Mouse (Mus musculus): Measurements from ENCODE around the gene Cfap73. TPM values are rescaled to one million over a fixed set of nuclear protein-coding genes. Genes with fewer than 3 reads are reported as not detected.

The Cfap73 gene
- not detected for total RNA-seq (2018; cell fraction: chromatin; rRNA removed)
- total RNA-seq (2018; cell fraction: cytosol; rRNA removed): not detected
- not detected for total RNA-seq (2018; cell fraction: nucleus; rRNA removed)
- not detected in 3 replicates for polyA plus RNA-seq (2018)

DNA sequence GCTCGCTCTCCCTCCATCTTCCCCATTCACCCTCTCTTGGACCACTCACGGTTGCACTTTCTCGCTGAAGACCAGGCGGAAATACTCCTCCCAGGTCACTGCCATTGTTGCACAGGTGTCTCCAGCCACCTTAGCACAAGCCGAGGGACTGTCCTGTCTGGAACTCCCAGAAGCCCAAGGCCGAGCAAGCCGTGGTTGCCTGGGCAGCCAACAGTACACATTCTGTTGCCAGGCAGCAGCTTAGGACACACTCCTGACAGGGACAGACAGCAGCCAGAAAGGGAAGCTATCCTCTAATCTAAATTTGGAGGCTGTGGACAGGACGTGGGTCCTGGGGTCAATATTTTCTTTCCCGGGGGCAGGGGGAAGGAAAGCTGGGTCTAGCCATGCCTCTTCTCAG is at the start of gene Cfap73:
Gene Cfap73 (minus strand): TSS at position 105 of the 400 bp plus-strand sequence.
- 63% methylated on average over 9 of the region's 9 CpGs for WGBS (ENCODE audit: missing documents)
- H3K36me3 ChIP-seq (ENCODE audit: inconsistent target): no peaks in the 10 kb centered on the region
- H3K27ac ChIP-seq: no peak within 1 kb of the TSS
- H3K4me3 ChIP-seq (ENCODE audit: inconsistent target): no peak within 1 kb of the TSS
- H3K79me2 ChIP-seq (ENCODE audit: inconsistent target): no peaks in the 10 kb centered on the region

DNA sequence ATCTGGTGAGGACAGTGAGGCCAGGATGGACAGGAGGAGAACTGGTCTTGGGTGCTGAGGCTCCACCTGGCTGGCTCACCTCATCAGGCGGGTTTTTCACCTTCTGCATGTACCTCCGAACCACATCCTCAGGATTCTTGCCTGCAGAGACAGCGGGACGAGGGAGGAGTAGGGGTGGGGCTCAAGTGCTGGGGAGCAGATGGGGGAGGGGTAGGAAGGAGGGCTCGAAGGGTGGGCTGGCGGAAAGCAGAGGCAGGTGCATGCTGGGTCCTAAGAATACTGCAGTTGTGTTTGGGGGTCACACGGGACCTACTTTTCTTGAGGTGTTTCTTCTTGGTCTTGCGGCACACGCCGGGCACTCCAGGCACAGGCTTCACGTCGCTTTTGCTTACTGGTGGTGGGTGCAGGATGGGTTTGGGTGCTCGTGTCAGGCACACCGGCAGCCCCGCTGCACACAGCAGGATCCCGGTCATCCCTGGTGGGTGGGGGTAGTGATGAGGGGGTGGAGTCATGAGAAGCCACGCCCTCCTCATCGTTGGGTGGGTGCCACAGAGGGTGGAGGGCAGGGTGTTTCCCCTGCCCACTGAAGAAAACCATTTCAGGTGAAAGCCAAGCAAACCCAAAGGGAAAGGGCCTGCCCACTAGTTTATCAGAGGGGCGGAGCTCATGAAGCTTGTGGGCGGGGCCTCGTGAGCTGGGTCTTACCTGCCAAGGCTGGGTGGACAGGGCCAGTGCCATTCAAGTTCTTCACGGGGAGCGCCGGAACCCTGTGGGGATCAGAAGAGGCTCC is 49.1 kb upstream of the Cfap73 start:
- Histone ChIP-seq H3K79me2 (ENCODE audit: inconsistent target) (no peaks in the 10 kb centered on the region), H3K4me3 (ENCODE audit: inconsistent target) (no peak overlapping the region), H3K27ac (no peak overlapping the region), H3K36me3 (ENCODE audit: inconsistent target) (no peaks in the 10 kb centered on the region)
- 18% methylated on average over 21 of the region's 24 CpGs for WGBS (ENCODE audit: missing documents)

DNA sequence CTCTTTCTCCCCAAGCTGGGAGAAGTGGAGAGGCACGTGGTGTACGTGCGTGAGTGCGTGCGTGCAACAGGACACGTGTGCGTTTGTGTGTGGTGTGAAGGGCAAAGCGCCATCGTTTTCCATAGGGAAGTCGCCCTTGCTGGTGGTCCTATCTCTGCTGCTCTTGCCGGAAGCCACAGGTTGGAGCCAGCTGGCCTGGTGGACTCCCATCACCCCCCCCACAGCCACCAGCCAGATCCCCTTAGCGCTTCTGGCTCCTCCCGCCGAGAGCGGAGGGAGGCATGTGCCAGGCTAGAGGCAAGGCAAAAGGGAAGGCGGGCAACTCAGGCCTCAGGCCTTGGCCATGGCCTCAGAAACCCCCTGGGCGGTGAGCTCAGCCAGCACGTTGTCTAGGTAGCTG is 46.9 kb upstream of the Cfap73 start:
- WGBS (ENCODE audit: missing documents): 88% methylated on average over 16 of the region's 18 CpGs
- Histone ChIP-seq H3K27ac (no peak overlapping the region), H3K4me3 (ENCODE audit: inconsistent target) (no peak overlapping the region), H3K36me3 (ENCODE audit: inconsistent target) (no peaks in the 10 kb centered on the region), H3K79me2 (ENCODE audit: inconsistent target) (no peaks in the 10 kb centered on the region)

- WGBS (ENCODE audit: missing documents): 20% methylated on average over 17 of the region's 24 CpGs
- Histone ChIP-seq H3K36me3 (ENCODE audit: inconsistent target) (no peaks in the 10 kb centered on the region), H3K27ac (no peak overlapping the region), H3K4me3 (ENCODE audit: inconsistent target) (no peak overlapping the region), H3K79me2 (ENCODE audit: inconsistent target) (no peaks in the 10 kb centered on the region)
These were observed 45.9 kb upstream of the Cfap73 start for GRCm38 (mm10) chr5:120679676-120680555.

GRCm38 (mm10) chr5:120677516-120677915 is 43.5 kb upstream of the Cfap73 start:
- WGBS (ENCODE audit: missing documents): 33% methylated on average over 2 of the region's 2 CpGs
- H3K36me3 ChIP-seq (ENCODE audit: inconsistent target): no peaks in the 10 kb centered on the region
- no peak overlapping the region for H3K4me3 ChIP-seq (ENCODE audit: inconsistent target)
- no peaks in the 10 kb centered on the region for H3K79me2 ChIP-seq (ENCODE audit: inconsistent target)
- no peak overlapping the region for H3K27ac ChIP-seq

GRCm38 (mm10) chr5:120674229-120675145 is 40.5 kb upstream of the Cfap73 start:
- H3K4me3 ChIP-seq (ENCODE audit: inconsistent target): no peak overlapping the region

GRCm38 (mm10) chr5:120673626-120674025 is 39.6 kb upstream of the Cfap73 start:
- H3K27ac ChIP-seq: no peak overlapping the region
- H3K4me3 ChIP-seq (ENCODE audit: inconsistent target): no peak overlapping the region
- no peaks in the 10 kb centered on the region for H3K36me3 ChIP-seq (ENCODE audit: inconsistent target)
- H3K79me2 ChIP-seq (ENCODE audit: inconsistent target): no peaks in the 10 kb centered on the region
- 16% methylated on average over 12 of the region's 12 CpGs for WGBS (ENCODE audit: missing documents)

More at GRCm38 (mm10) chr5:120674229-120675145, 40.5 kb upstream of the Cfap73 start:
- 34% methylated on average over 17 of the region's 21 CpGs for WGBS (ENCODE audit: missing documents)
- no peaks in the 10 kb centered on the region for H3K36me3 ChIP-seq (ENCODE audit: inconsistent target)
- no peak overlapping the region for H3K27ac ChIP-seq
- H3K79me2 ChIP-seq (ENCODE audit: inconsistent target): no peaks in the 10 kb centered on the region

GRCm38 (mm10) chr5:120671865-120672264 is 37.8 kb upstream of the Cfap73 start:
- 89% methylated on average over 3 of the region's 3 CpGs for WGBS (ENCODE audit: missing documents)
- Histone ChIP-seq H3K36me3 (ENCODE audit: inconsistent target) (no peaks in the 10 kb centered on the region), H3K27ac (no peak overlapping the region), H3K79me2 (ENCODE audit: inconsistent target) (no peaks in the 10 kb centered on the region), H3K4me3 (ENCODE audit: inconsistent target) (no peak overlapping the region)

DNA sequence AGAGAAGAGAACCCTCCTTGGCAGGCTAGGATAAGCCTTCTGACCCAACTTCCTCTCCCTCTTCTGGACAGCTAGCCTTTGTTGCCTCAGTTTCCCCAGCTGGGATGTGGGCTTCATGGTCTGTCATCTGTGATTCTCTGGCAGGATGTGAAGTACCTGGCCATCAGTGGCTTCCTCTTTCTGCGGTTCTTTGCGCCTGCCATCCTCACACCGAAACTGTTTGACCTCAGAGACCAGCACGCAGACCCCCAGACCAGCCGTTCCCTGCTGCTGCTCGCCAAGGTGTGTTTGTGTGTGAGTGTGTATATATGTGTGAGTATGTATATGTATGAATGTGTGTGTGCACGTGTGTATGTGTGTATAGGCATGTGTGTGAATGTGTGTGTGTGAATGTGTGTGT is 36.1 kb upstream of the Cfap73 start:
- H3K36me3 ChIP-seq (ENCODE audit: inconsistent target): no peaks in the 10 kb centered on the region
- 69% methylated on average over 7 of the region's 7 CpGs for WGBS (ENCODE audit: missing documents)
- H3K79me2 ChIP-seq (ENCODE audit: inconsistent target): no peaks in the 10 kb centered on the region
- H3K4me3 ChIP-seq (ENCODE audit: inconsistent target): no peak overlapping the region
- H3K27ac ChIP-seq: no peak overlapping the region

DNA sequence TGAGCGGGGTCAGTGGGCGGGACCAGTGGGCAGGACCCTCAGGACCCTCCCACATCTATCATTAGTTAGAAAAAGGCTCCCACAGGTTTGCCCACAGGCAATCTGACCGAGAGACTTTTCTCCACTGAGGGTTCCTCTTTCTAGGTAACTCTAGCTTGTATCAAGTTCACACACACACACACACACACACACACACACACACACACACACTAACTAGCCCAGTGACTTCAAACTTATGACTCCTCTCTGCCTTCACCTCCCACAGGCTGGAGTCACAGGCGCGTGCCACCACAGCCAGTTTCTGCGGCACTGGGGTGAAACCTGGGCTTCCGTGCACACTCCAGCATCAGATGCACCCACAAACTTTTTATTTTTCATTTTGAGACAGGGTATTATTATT is 34.7 kb upstream of the Cfap73 start:
- Histone ChIP-seq H3K27ac (no peak overlapping the region), H3K4me3 (ENCODE audit: inconsistent target) (no peak overlapping the region), H3K79me2 (ENCODE audit: inconsistent target) (no peaks in the 10 kb centered on the region), H3K36me3 (ENCODE audit: inconsistent target) (no peaks in the 10 kb centered on the region)
- 71% methylated on average over 7 of the region's 7 CpGs for WGBS (ENCODE audit: missing documents)

- H3K36me3 ChIP-seq (ENCODE audit: inconsistent target): no peaks in the 10 kb centered on the region
- 57% methylated on average over 2 of the region's 2 CpGs for WGBS (ENCODE audit: missing documents)
These were observed 30.9 kb upstream of the Cfap73 start for GRCm38 (mm10) chr5:120664888-120665287.

GRCm38 (mm10) chr5:120660816-120661215 is 26.8 kb upstream of the Cfap73 start:
- H3K4me3 ChIP-seq (ENCODE audit: inconsistent target): no peak overlapping the region
- H3K79me2 ChIP-seq (ENCODE audit: inconsistent target): no peaks in the 10 kb centered on the region
- H3K27ac ChIP-seq: no peak overlapping the region
- 70% methylated on average over 5 of the region's 5 CpGs for WGBS (ENCODE audit: missing documents)
- no peaks in the 10 kb centered on the region for H3K36me3 ChIP-seq (ENCODE audit: inconsistent target)

More at GRCm38 (mm10) chr5:120664888-120665287, 30.9 kb upstream of the Cfap73 start:
- Histone ChIP-seq H3K27ac (no peak overlapping the region), H3K79me2 (ENCODE audit: inconsistent target) (no peaks in the 10 kb centered on the region), H3K4me3 (ENCODE audit: inconsistent target) (no peak overlapping the region)

DNA sequence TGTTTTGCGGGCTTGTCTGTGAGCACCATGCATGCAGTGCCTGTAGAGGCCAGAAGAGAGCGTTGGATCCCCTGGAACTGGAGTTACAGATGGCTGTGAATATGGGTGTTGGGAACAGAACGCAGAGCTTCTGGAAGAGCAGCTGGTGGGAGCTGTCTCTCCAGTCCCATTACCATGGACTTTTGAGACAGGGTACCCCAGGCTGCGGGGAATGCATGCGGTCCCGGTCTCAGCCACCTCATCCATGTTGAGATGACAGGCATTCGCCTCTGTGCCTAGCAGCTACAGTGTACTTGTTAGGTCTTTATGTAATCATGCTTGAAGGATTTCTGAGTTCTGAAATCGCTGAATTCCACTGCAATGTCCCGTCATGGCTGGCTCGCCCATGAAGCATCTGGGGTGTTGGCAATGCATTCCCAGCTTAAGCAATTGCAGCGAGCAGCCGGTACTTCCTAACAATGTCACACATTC is 22.3 kb upstream of the Cfap73 start:
- Histone ChIP-seq H3K27ac (no peak overlapping the region), H3K4me3 (ENCODE audit: inconsistent target) (no peak overlapping the region), H3K36me3 (ENCODE audit: inconsistent target) (no peaks in the 10 kb centered on the region), H3K79me2 (ENCODE audit: inconsistent target) (no peaks in the 10 kb centered on the region)
- 87% methylated on average over 12 of the region's 12 CpGs for WGBS (ENCODE audit: missing documents)

- H3K36me3 ChIP-seq (ENCODE audit: inconsistent target): no peaks in the 10 kb centered on the region
- no peaks in the 10 kb centered on the region for H3K79me2 ChIP-seq (ENCODE audit: inconsistent target)
- H3K27ac ChIP-seq: no peak overlapping the region
- H3K4me3 ChIP-seq (ENCODE audit: inconsistent target): no peak overlapping the region
- 85% methylated on average over 2 of the region's 2 CpGs for WGBS (ENCODE audit: missing documents)
These were observed 19.8 kb upstream of the Cfap73 start for GRCm38 (mm10) chr5:120653873-120654272.
